Mouse (Mus musculus): ENCODE data around the gene Itga6. TPM values are rescaled to one million over a fixed set of nuclear protein-coding genes. Genes with fewer than 3 reads are reported as not detected.

The Itga6 gene
- total and polyA plus RNA-seq, 3 experiments = 1.0 to 2.7 TPM; not detected in 1

DNA sequence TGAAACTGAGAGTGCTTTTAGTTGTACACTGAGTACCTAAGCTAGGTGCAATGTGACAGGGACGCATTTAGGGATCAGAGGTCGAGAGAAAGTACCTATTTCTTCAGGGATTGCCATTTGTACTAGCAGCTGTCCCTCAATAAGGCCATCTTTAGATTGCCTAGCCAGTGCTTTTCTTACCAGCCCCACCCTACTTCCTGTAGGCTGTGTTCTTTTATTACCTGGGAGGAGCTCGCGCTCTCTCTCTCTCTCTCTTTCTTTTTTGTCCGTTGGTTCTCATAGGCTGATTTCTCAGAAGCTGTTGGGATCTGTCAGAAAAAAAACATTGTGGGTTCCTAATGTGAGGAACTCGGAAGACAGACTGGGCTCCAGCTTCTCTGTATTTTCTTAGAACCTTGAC is 55.4 kb downstream of the Itga6 start:
- Histone ChIP-seq H3K9ac (ENCODE audit: control insufficient read depth, low read depth, low read length, poor library complexity, severe bottlenecking) (no peak overlapping the region), H3K79me2 (ENCODE audit: control insufficient read depth, insufficient read depth, low read length, poor library complexity) (no peaks in the 10 kb centered on the region), H3K9me3 (replicated peaks; ENCODE audit: insufficient read depth, low read length) (no peaks in the 10 kb centered on the region), H3K4me3 (ENCODE audit: control insufficient read depth in 1 of 2, insufficient read depth in 1 of 2, low read depth in 2 of 2, low read length in 2 of 2) (no peak overlapping the region), H3K27me3 (ENCODE audit: control insufficient read depth in 1 of 2, insufficient read depth in 2 of 2, low read length in 2 of 2) (peaks cover 0 to 5% of the 10 kb centered on the region in 2 experiments; a peak in 1 of 4 replicates), H3K4me1 (ENCODE audit: control insufficient read depth in 1 of 2, insufficient read depth in 2 of 2, low read length in 2 of 2) (peaks cover 0 to 3% of the 10 kb centered on the region in 2 experiments; a peak in 1 of 4 replicates), H3K36me3 (ENCODE audit: control insufficient read depth in 1 of 2, insufficient read depth in 2 of 2, low read length in 2 of 2) (0 out of 4 replicates have a peak, but pooled peaks cover 0 to 2% of the 10 kb centered on the region in 2 experiments), H3K27ac (ENCODE audit: control insufficient read depth, low read depth, low read length) (no peak overlapping the region)
- no peak for DNase-seq (ENCODE audit: low read depth, low spot score)
- TF ChIP-seq ZKSCAN1 (IDR thresholded peaks at IDR 0.05; ENCODE audit: low read depth, low read length) (no peak), USF1 (IDR thresholded peaks at IDR 0.05; ENCODE audit: low read depth, low read length) (no peak), CTCF (IDR thresholded peaks at IDR 0.05 in 2 of 3, conservative IDR thresholded peaks at IDR 0.05 in 1 of 3; ENCODE audit: control insufficient read depth in 1 of 3, insufficient read depth in 1 of 3, low read depth in 2 of 3, low read length in 3 of 3, poor library complexity in 1 of 3, severe bottlenecking in 1 of 3) (no peak), UBTF (IDR thresholded peaks at IDR 0.05; ENCODE audit: borderline replicate concordance, insufficient read depth, low read depth, low read length) (no peak), USF2 (IDR thresholded peaks at IDR 0.05; ENCODE audit: borderline replicate concordance in 1 of 2, insufficient read depth in 1 of 2, low read depth in 1 of 2, low read length in 2 of 2) (no peak), ZC3H11A (IDR thresholded peaks at IDR 0.05; ENCODE audit: low read depth, low read length) (no peak), MEF2A (IDR thresholded peaks at IDR 0.05; ENCODE audit: extremely low read depth, insufficient replicate concordance, low read depth, low read length, poor library complexity, severe bottlenecking) (no peak), POLR2AphosphoS5 (IDR thresholded peaks at IDR 0.05; ENCODE audit: borderline replicate concordance, low read depth, low read length) (no peak), TBP (IDR thresholded peaks at IDR 0.05; ENCODE audit: low read depth, low read length) (no peak), GABPA (IDR thresholded peaks at IDR 0.05; ENCODE audit: low read depth, low read length) (no peak), MYB (IDR thresholded peaks at IDR 0.05; ENCODE audit: low read depth, low read length) (no peak), POLR2AphosphoS2 (IDR thresholded peaks at IDR 0.05; ENCODE audit: low read length) (no peak), ZMIZ1 (IDR thresholded peaks at IDR 0.05; ENCODE audit: low read depth, low read length) (no peak), MXI1 (IDR thresholded peaks at IDR 0.05; ENCODE audit: low read depth, low read length) (no peak), ELF1 (IDR thresholded peaks at IDR 0.05; ENCODE audit: low read depth, low read length) (no peak), NELFE (IDR thresholded peaks at IDR 0.05; ENCODE audit: low read depth, low read length) (no peak), KAT2A (conservative IDR thresholded peaks at IDR 0.05; ENCODE audit: low read depth, low read length) (no peak), MAZ (IDR thresholded peaks at IDR 0.05; ENCODE audit: low read depth, low read length) (no peak), TAL1 (IDR thresholded peaks at IDR 0.05; ENCODE audit: low read length) (no peak), POLR2A (IDR thresholded peaks at IDR 0.05; ENCODE audit: control insufficient read depth in 1 of 2, insufficient read depth in 1 of 2, low read depth in 1 of 2, low read length in 2 of 2, poor library complexity in 1 of 2) (no peak)

DNA sequence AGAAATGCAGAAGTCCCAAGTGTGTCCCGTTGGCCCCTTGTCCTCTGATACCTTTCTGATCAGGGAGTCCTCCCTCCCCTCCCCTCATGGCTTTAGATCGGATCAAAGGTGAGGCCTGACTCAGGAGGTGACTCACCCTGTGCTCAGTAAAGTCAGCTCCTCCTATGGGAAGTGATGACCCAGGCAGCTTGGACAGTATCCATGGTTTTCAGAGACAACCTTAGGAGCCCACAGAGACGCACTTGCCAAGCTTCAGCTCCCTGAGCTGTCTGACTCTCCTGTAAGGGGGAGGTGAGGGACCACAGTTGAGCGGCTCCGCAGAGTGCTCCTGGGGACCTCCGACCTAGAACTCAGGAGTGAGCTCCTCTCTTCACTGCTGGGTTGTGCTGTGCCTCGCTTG is 56.3 kb downstream of the Itga6 start:
- no peak for TF ChIP-seq POLR2A (IDR thresholded peaks at IDR 0.05; ENCODE audit: control insufficient read depth in 1 of 2, insufficient read depth in 1 of 2, low read depth in 1 of 2, low read length in 2 of 2, poor library complexity in 1 of 2)
- TF ChIP-seq RCOR1 (IDR thresholded peaks at IDR 0.05; ENCODE audit: low read depth, low read length) = no peak
- TF ChIP-seq ZMIZ1 (IDR thresholded peaks at IDR 0.05; ENCODE audit: low read depth, low read length) = no peak
- no peak for TF ChIP-seq ETS1 (IDR thresholded peaks at IDR 0.05; ENCODE audit: low read depth, low read length)
- TF ChIP-seq KAT2A (conservative IDR thresholded peaks at IDR 0.05; ENCODE audit: low read depth, low read length) = no peak
- TF ChIP-seq TBP (IDR thresholded peaks at IDR 0.05; ENCODE audit: low read depth, low read length) = no peak
- TF ChIP-seq JUND (IDR thresholded peaks at IDR 0.05; ENCODE audit: low read depth, low read length) = no peak
- TF ChIP-seq MAZ (IDR thresholded peaks at IDR 0.05; ENCODE audit: low read depth, low read length) = no peak
- TF ChIP-seq NELFE (IDR thresholded peaks at IDR 0.05; ENCODE audit: low read depth, low read length) = no peak
- no peak for TF ChIP-seq MXI1 (IDR thresholded peaks at IDR 0.05; ENCODE audit: low read depth, low read length)
- 0 out of 4 replicates have a peak, but pooled peaks cover 0 to 2% of the 10 kb centered on the region in 2 experiments for H3K36me3 ChIP-seq (ENCODE audit: control insufficient read depth in 1 of 2, insufficient read depth in 2 of 2, low read length in 2 of 2)

More for the DNA sequence above, 56.3 kb downstream of the Itga6 start:
- no peak for DNase-seq (ENCODE audit: low read depth, low spot score)
- peaks cover 0 to 5% of the 10 kb centered on the region in 2 experiments; a peak in 1 of 4 replicates for H3K27me3 ChIP-seq (ENCODE audit: control insufficient read depth in 1 of 2, insufficient read depth in 2 of 2, low read length in 2 of 2)
- H3K79me2 ChIP-seq (ENCODE audit: control insufficient read depth, insufficient read depth, low read length, poor library complexity) = no peaks in the 10 kb centered on the region
- H3K27ac ChIP-seq (ENCODE audit: control insufficient read depth, low read depth, low read length) = no peak overlapping the region
- H3K4me3 ChIP-seq (ENCODE audit: control insufficient read depth in 1 of 2, insufficient read depth in 1 of 2, low read depth in 2 of 2, low read length in 2 of 2) = no peak overlapping the region
- peaks cover 0 to 3% of the 10 kb centered on the region in 2 experiments; a peak in 1 of 4 replicates for H3K4me1 ChIP-seq (ENCODE audit: control insufficient read depth in 1 of 2, insufficient read depth in 2 of 2, low read length in 2 of 2)
- H3K9me3 ChIP-seq (replicated peaks; ENCODE audit: insufficient read depth, low read length) = no peaks in the 10 kb centered on the region
- H3K9ac ChIP-seq (ENCODE audit: control insufficient read depth, low read depth, low read length, poor library complexity, severe bottlenecking) = no peak overlapping the region
